Mouse (Mus musculus): Measurements from ENCODE around the gene Gm4131. TPM values are rescaled to one million over a fixed set of nuclear protein-coding genes. Genes with fewer than 3 reads are reported as not detected.

The Gm4131 gene
- polyA plus RNA-seq, 1 experiment = not detected

DNA sequence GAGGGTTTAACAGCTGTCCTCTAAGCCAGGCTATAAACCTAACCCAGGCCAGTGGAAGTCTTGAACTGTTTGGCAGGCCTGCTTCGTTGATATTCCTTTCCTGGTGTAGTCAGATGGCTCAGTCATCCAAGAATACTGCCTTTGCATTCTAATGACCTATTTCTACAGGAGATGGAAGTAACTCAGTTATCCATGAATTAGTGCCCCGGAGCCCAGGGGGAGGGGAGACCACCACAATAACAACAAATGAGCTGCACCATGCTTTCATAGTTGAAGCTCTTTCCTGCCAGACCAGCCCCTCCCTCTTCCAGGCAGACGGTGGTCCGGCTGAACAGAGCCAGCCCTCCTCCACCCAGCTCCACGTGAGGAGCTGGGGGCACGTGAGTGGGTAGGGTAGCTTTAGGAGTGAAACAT lies 33.4 kb upstream of the Gm4131 start:
- TF ChIP-seq MAX (IDR thresholded peaks at IDR 0.05; ENCODE audit: low read depth) (no peak), REST (IDR thresholded peaks at IDR 0.05; ENCODE audit: insufficient read depth, insufficient read length) (no peak), POLR2AphosphoS2 (IDR thresholded peaks at IDR 0.05; ENCODE audit: insufficient read length, low read depth) (no peak)
- Histone ChIP-seq H3K4me3 (no peak overlapping the region), H3ac (ENCODE audit: control insufficient read depth, insufficient read length) (no peak overlapping the region), H3K4me2 (ENCODE audit: low read depth) (no peak overlapping the region), H3K27me3 (ENCODE audit: control insufficient read depth, insufficient read depth, insufficient read length) (peaks cover 9% of the 10 kb centered on the region), H3K36me3 (ENCODE audit: control insufficient read depth, insufficient read depth) (no peaks in the 10 kb centered on the region), H3K79me2 (ENCODE audit: control insufficient read depth, insufficient read depth) (no peaks in the 10 kb centered on the region)

GRCm38 (mm10) chr14:62585338-62585737 lies 18.6 kb upstream of the Gm4131 start:
- no peak overlapping the region for H3ac ChIP-seq (ENCODE audit: control insufficient read depth, insufficient read length)
- H3K79me2 ChIP-seq (ENCODE audit: control insufficient read depth, insufficient read depth) = no peaks in the 10 kb centered on the region
- peaks cover 22% of the 10 kb centered on the region for H3K27me3 ChIP-seq (ENCODE audit: control insufficient read depth, insufficient read depth, insufficient read length)
- TF ChIP-seq CEBPB (IDR thresholded peaks at IDR 0.05; ENCODE audit: insufficient read depth, poor library complexity, severe bottlenecking) = no peak
- no peak for TF ChIP-seq POLR2AphosphoS2 (IDR thresholded peaks at IDR 0.05; ENCODE audit: insufficient read length, low read depth)
- TF ChIP-seq MYOG (IDR thresholded peaks at IDR 0.05; ENCODE audit: control insufficient read depth in 1 of 3, insufficient read depth in 1 of 3, insufficient read length in 2 of 3, low read depth in 2 of 3) = no peak
- TF ChIP-seq TCF3 (IDR thresholded peaks at IDR 0.05; ENCODE audit: insufficient read length, low read depth) = no peak
- TF ChIP-seq E2F4 (IDR thresholded peaks at IDR 0.05; ENCODE audit: insufficient read depth) = no peak
- no peak for TF ChIP-seq USF1 (IDR thresholded peaks at IDR 0.05; ENCODE audit: low read depth)
- TF ChIP-seq REST (IDR thresholded peaks at IDR 0.05; ENCODE audit: insufficient read depth, insufficient read length) = no peak
- TF ChIP-seq TCF12 (IDR thresholded peaks at IDR 0.05; ENCODE audit: insufficient read depth, poor library complexity, severe bottlenecking) = no peak
- no peak for TF ChIP-seq MAX (IDR thresholded peaks at IDR 0.05; ENCODE audit: low read depth)
- TF ChIP-seq POLR2A (IDR thresholded peaks at IDR 0.05; ENCODE audit: insufficient read length, low read depth) = no peak
- TF ChIP-seq MYOD1 (IDR thresholded peaks at IDR 0.05; ENCODE audit: control insufficient read depth in 1 of 3, insufficient read length in 2 of 3, low read depth in 2 of 3) = no peak
- no peak for TF ChIP-seq SRF (IDR thresholded peaks at IDR 0.05; ENCODE audit: control insufficient read depth, insufficient read length, low read depth)
- H3K36me3 ChIP-seq (ENCODE audit: control insufficient read depth, insufficient read depth) = no peaks in the 10 kb centered on the region
- H3K4me3 ChIP-seq = no peak overlapping the region
- no peak overlapping the region for H3K4me2 ChIP-seq (ENCODE audit: low read depth)

GRCm38 (mm10) chr14:62584637-62585036 lies 17.9 kb upstream of the Gm4131 start:
- Histone ChIP-seq H3K79me2 (ENCODE audit: control insufficient read depth, insufficient read depth) (no peaks in the 10 kb centered on the region), H3K4me2 (ENCODE audit: low read depth) (no peak overlapping the region), H3K36me3 (ENCODE audit: control insufficient read depth, insufficient read depth) (no peaks in the 10 kb centered on the region), H3ac (ENCODE audit: control insufficient read depth, insufficient read length) (no peak overlapping the region), H3K27me3 (ENCODE audit: control insufficient read depth, insufficient read depth, insufficient read length) (peaks cover 22% of the 10 kb centered on the region), H3K4me3 (no peak overlapping the region)
- TF ChIP-seq POLR2A (IDR thresholded peaks at IDR 0.05; ENCODE audit: insufficient read length, low read depth) = no peak

GRCm38 (mm10) chr14:62581768-62582167 lies 15.0 kb upstream of the Gm4131 start:
- no peaks in the 10 kb centered on the region for H3K79me2 ChIP-seq (ENCODE audit: control insufficient read depth, insufficient read depth)
- no peak overlapping the region for H3ac ChIP-seq (ENCODE audit: control insufficient read depth, insufficient read length)
- no peak overlapping the region for H3K4me2 ChIP-seq (ENCODE audit: low read depth)
- TF ChIP-seq POLR2AphosphoS2 (IDR thresholded peaks at IDR 0.05; ENCODE audit: insufficient read length, low read depth) (no peak), E2F4 (IDR thresholded peaks at IDR 0.05; ENCODE audit: insufficient read depth) (no peak), USF1 (IDR thresholded peaks at IDR 0.05; ENCODE audit: low read depth) (no peak), TCF3 (IDR thresholded peaks at IDR 0.05; ENCODE audit: insufficient read length, low read depth) (no peak), CEBPB (IDR thresholded peaks at IDR 0.05; ENCODE audit: insufficient read depth, poor library complexity, severe bottlenecking) (no peak), SRF (IDR thresholded peaks at IDR 0.05; ENCODE audit: control insufficient read depth, insufficient read length, low read depth) (no peak), MYOD1 (IDR thresholded peaks at IDR 0.05; ENCODE audit: control insufficient read depth in 1 of 3, insufficient read length in 2 of 3, low read depth in 2 of 3) (no peak), MAX (IDR thresholded peaks at IDR 0.05; ENCODE audit: low read depth) (no peak), TCF12 (IDR thresholded peaks at IDR 0.05; ENCODE audit: insufficient read depth, poor library complexity, severe bottlenecking) (no peak), MYOG (IDR thresholded peaks at IDR 0.05; ENCODE audit: control insufficient read depth in 1 of 3, insufficient read depth in 1 of 3, insufficient read length in 2 of 3, low read depth in 2 of 3) (no peak), POLR2A (IDR thresholded peaks at IDR 0.05; ENCODE audit: insufficient read length, low read depth) (no peak), REST (IDR thresholded peaks at IDR 0.05; ENCODE audit: insufficient read depth, insufficient read length) (no peak)
- peaks cover 18% of the 10 kb centered on the region for H3K27me3 ChIP-seq (ENCODE audit: control insufficient read depth, insufficient read depth, insufficient read length)
- H3K4me3 ChIP-seq = no peak overlapping the region
- H3K36me3 ChIP-seq (ENCODE audit: control insufficient read depth, insufficient read depth) = no peaks in the 10 kb centered on the region

- TF ChIP-seq MAX (IDR thresholded peaks at IDR 0.05; ENCODE audit: low read depth) (no peak), REST (IDR thresholded peaks at IDR 0.05; ENCODE audit: insufficient read depth, insufficient read length) (no peak), MYOD1 (IDR thresholded peaks at IDR 0.05; ENCODE audit: control insufficient read depth in 1 of 3, insufficient read length in 2 of 3, low read depth in 2 of 3) (no peak), POLR2A (IDR thresholded peaks at IDR 0.05; ENCODE audit: insufficient read length, low read depth) (no peak)
- no peaks in the 10 kb centered on the region for H3K79me2 ChIP-seq (ENCODE audit: control insufficient read depth, insufficient read depth)
- peaks cover 18% of the 10 kb centered on the region for H3K27me3 ChIP-seq (ENCODE audit: control insufficient read depth, insufficient read depth, insufficient read length)
- no peak overlapping the region for H3ac ChIP-seq (ENCODE audit: control insufficient read depth, insufficient read length)
- H3K4me3 ChIP-seq = no peak overlapping the region
- no peaks in the 10 kb centered on the region for H3K36me3 ChIP-seq (ENCODE audit: control insufficient read depth, insufficient read depth)
- H3K4me2 ChIP-seq (ENCODE audit: low read depth) = no peak overlapping the region
Measured at GRCm38 (mm10) chr14:62580945-62581344, 14.2 kb upstream of the Gm4131 start.

Measured in myocyte (in vitro differentiated cells).